ENCODE assay signal across 22 mouse cellular contexts in genomic region chr5:63624123-63624522, GRCm38 (mm10). TPM values are rescaled to one million over a fixed set of nuclear protein-coding genes. Genes with fewer than 3 reads are reported as not detected.
A peak's percentile ranks its signal among the peaks of the same experiment; 100 is the strongest.
DNase-seq lines count a peak whose midpoint lies in the region; ATAC-seq and TF ChIP-seq lines count a peak whose summit lies in the region.
"Had no signal": no experiment of that assay in that cellular context is flagged by ENCODE, and none has a peak within 500 bp of the region (broad histone marks: within the 10 kb centered on the region; RNA-seq: fewer than 3 reads in every experiment).

No protein-coding gene starts in this region.

- DNase-seq in brain, adult 2 months (ENCODE audit: low read depth, low spot score): peak; percentile 93
- DNase-seq in layer of hippocampus, adult 9-10 months (ENCODE audit: low spot score): peak; percentile 82
- DNase-seq in left cerebral cortex, postnatal 14 days (ENCODE audit: low spot score in 2 of 2): peak; percentile 64
- DNase-seq in heart, adult 2 months: no peak
- DNase-seq in spleen, postnatal 14 days (ENCODE audit: low spot score in 2 of 2): no peak
- DNase-seq in stomach, postnatal 0 days (ENCODE audit: low spot score): no peak
- DNase-seq: cerebellum, adult 9-10 months; embryo, embryonic 11 days; gastrocnemius, postnatal 14 days; kidney, postnatal 36 days; retina, postnatal 1 day; thymus, postnatal 14 days had no signal

- H3K27me3 ChIP-seq in heart, adult 2 months (ENCODE audit: control insufficient read depth, insufficient read depth, low read length): no peaks in the 10 kb centered on the region
- H3K27me3 ChIP-seq in stomach, postnatal 0 days (ENCODE audit: control insufficient read depth, insufficient read depth, low read length): no peaks in the 10 kb centered on the region
- H3K27me3 ChIP-seq: heart, embryonic 13.5 days; lung, embryonic 15.5 days; neural tube, embryonic 13.5 days had no signal

- H3K4me1 ChIP-seq in heart, adult 2 months (ENCODE audit: control insufficient read depth, insufficient read depth, low read length): no peaks in the 10 kb centered on the region
- no peaks in the 10 kb centered on the region for H3K4me1 ChIP-seq in stomach, postnatal 0 days (replicated peaks; ENCODE audit: control insufficient read depth, insufficient read depth)
- H3K4me1 ChIP-seq: heart, embryonic 13.5 days; hindbrain, embryonic 10.5 days; lung, embryonic 15.5 days; neural tube, embryonic 13.5 days had no signal

- no peak for TF ChIP-seq CTCF in heart, adult 2 months (IDR thresholded peaks at IDR 0.05)
- TF ChIP-seq CTCF in stomach, postnatal 0 days (IDR thresholded peaks at IDR 0.05; ENCODE audit: low read depth): no peak

- no peak for TF ChIP-seq POLR2A in heart, adult 2 months (IDR thresholded peaks at IDR 0.05; ENCODE audit: insufficient read depth, low read depth, low read length)

- intact Hi-C loops in left cerebral cortex, postnatal 14 days (cut with DNase I): loop anchor here (10.0 kb wide), 1 partner anchor 119 kb away; no protein-coding TSS in a partner anchor
- intact Hi-C loops in heart, adult 2 months (cut with DNase I): no loop called here

- H3K36me3 ChIP-seq in heart, adult 2 months (ENCODE audit: control insufficient read depth, insufficient read depth, low read length): no peaks in the 10 kb centered on the region
- no peaks in the 10 kb centered on the region for H3K36me3 ChIP-seq in stomach, postnatal 0 days (ENCODE audit: control insufficient read depth, insufficient read depth, low read length)
- H3K36me3 ChIP-seq: heart, embryonic 13.5 days; hindbrain, embryonic 10.5 days; lung, embryonic 15.5 days; neural tube, embryonic 13.5 days had no signal

- no peak overlapping the region for H3K9ac ChIP-seq in heart, adult 2 months (ENCODE audit: low read depth, low read length)
- no peak overlapping the region for H3K9ac ChIP-seq in stomach, postnatal 0 days (ENCODE audit: low read length)
- H3K9ac ChIP-seq: heart, embryonic 13.5 days; lung, embryonic 15.5 days; neural tube, embryonic 13.5 days had no signal

- H3K9me3 ChIP-seq in stomach, postnatal 0 days (ENCODE audit: control insufficient read depth, low read length): no peaks in the 10 kb centered on the region
- H3K9me3 ChIP-seq: heart, embryonic 13.5 days; hindbrain, embryonic 10.5 days; lung, embryonic 15.5 days; neural tube, embryonic 13.5 days had no signal

- H3K79me2 ChIP-seq in heart, adult 2 months (replicated peaks; ENCODE audit: control insufficient read depth, insufficient read depth, low read length): no peaks in the 10 kb centered on the region

- no peak overlapping the region for H3K27ac ChIP-seq in heart, adult 2 months
- no peak overlapping the region for H3K27ac ChIP-seq in stomach, postnatal 0 days (replicated peaks)
- H3K27ac ChIP-seq: heart, embryonic 13.5 days; hindbrain, embryonic 10.5 days; lung, embryonic 15.5 days; neural tube, embryonic 13.5 days had no signal

- no peak for TF ChIP-seq EP300 in heart, adult 2 months (IDR thresholded peaks at IDR 0.05; ENCODE audit: insufficient read depth, low read depth, low read length)
- no peak for TF ChIP-seq EP300 in stomach, postnatal 0 days (optimal IDR thresholded peaks at IDR 0.05)

- 65% methylated on average over 3 of the region's 3 CpGs for WGBS in heart, adult 2 months
- WGBS in stomach, postnatal 0 days: 64% methylated on average over 3 of the region's 3 CpGs

- no peak overlapping the region for H3K4me3 ChIP-seq in heart, adult 2 months
- H3K4me3 ChIP-seq in stomach, postnatal 0 days (ENCODE audit: low read depth, low read length): no peak overlapping the region
- H3K4me3 ChIP-seq: heart, embryonic 13.5 days; hindbrain, embryonic 10.5 days; lung, embryonic 15.5 days; neural tube, embryonic 13.5 days had no signal

- ATAC-seq in frontal cortex, adult (ENCODE audit: low TSS enrichment): peak; percentile 95
- no peak for ATAC-seq in inflammation-experienced regulatory T-cells, adult 6 months
- ATAC-seq in stomach, postnatal 0 days (ENCODE audit: low FRiP score, low TSS enrichment): no peak
- ATAC-seq: intestine, postnatal 0 days had no signal

- no peak overlapping the region for H3K4me2 ChIP-seq in stomach, postnatal 0 days (replicated peaks; ENCODE audit: low read depth)
- H3K4me2 ChIP-seq: heart, embryonic 13.5 days; lung, embryonic 15.5 days; neural tube, embryonic 13.5 days had no signal

RNA-seq across cellular contexts. Expression of gene Nwd2, which starts 24.8 kb away (rescaled TPM):
- 10 to 100 TPM; 50.2 to 51.4 TPM for total RNA-seq in left cerebral cortex, postnatal 14 days (2021)
- not detected for total RNA-seq in heart, adult 2 months (2021)
- polyA plus RNA-seq in heart, adult 2 months (2012; rRNA removed): not detected in 2 replicates
- polyA plus RNA-seq in inflammation-experienced regulatory T-cells, adult 6 months (2017; shearing (Covaris generic)): under 1 TPM in 1 of 3 experiments, not detected in 2; 0.21 TPM
- polyA plus RNA-seq in stomach, postnatal 0 days (2015; fragmentation: Nextera tagmentation; extraction: Ambion mirVana): 0.50 and 0.61 TPM in 2 replicates
- total RNA-seq: adrenal gland, adult 18-20 months; gastrocnemius, postnatal 14 days; megakaryocyte, adult 5-6 weeks had no signal
- polyA plus RNA-seq: liver, adult 2 months had no signal

Comparison
In these comparisons a context has a peak if more than half of its experiments do, and no peak if none do; other contexts are left out.
1. DNase-seq: peak in brain, adult 2 months (single experiment), layer of hippocampus, adult 9-10 months (single experiment) and left cerebral cortex, postnatal 14 days (2 of 2); none in heart, adult 2 months (0 of 2), spleen, postnatal 14 days (0 of 2) and stomach, postnatal 0 days (single experiment).